Mouse (Mus musculus): Measurements from ENCODE around the gene Enkd1. TPM values are rescaled to one million over a fixed set of nuclear protein-coding genes. Genes with fewer than 3 reads are reported as not detected.

Gene Enkd1
- polyA plus RNA-seq, 2 experiments from 2014 or later, result 1.4 to 3.8 TPM

GRCm38 (mm10) chr8:105700966-105701824 lies 6.8 kb downstream of the Enkd1 start, which contains the start of the genes Acd and Pard6a:
TSS of gene Acd (minus strand) at chr8:105701102.
TSS of gene Pard6a (plus strand) at chr8:105701148.
- peak; percentile 79 for ATAC-seq

GRCm38 (mm10) chr8:105700566-105700965 lies 7.4 kb downstream of the Enkd1 start:
- ATAC-seq, result peak; percentile 66

GRCm38 (mm10) chr8:105699488-105700215 lies 8.4 kb downstream of the Enkd1 start:
- no peak for ATAC-seq

GRCm38 (mm10) chr8:105698734-105699133 lies 9.3 kb downstream of the Enkd1 start:
- ATAC-seq, result no peak

GRCm38 (mm10) chr8:105697196-105697780 lies 10.7 kb downstream of the Enkd1 start:
- no peak for ATAC-seq

- ATAC-seq, result no peak
Observed at GRCm38 (mm10) chr8:105695080-105695780, 12.8 kb downstream of the Enkd1 start.

- ATAC-seq, result no peak
Observed at GRCm38 (mm10) chr8:105694051-105694799, 13.8 kb downstream of the Enkd1 start.

- ATAC-seq, result no peak
Observed at GRCm38 (mm10) chr8:105693648-105694047, 14.4 kb downstream of the Enkd1 start.

GRCm38 (mm10) chr8:105692449-105693182 lies 15.4 kb downstream of the Enkd1 start:
- ATAC-seq, result no peak

- no peak for ATAC-seq
Observed at GRCm38 (mm10) chr8:105690978-105691377, 17.0 kb downstream of the Enkd1 start.

GRCm38 (mm10) chr8:105689983-105690360 lies 18.0 kb downstream of the Enkd1 start:
- no peak for ATAC-seq

- no peak for ATAC-seq
Observed at GRCm38 (mm10) chr8:105689256-105689982, 18.6 kb downstream of the Enkd1 start.

- ATAC-seq, result no peak
Observed at GRCm38 (mm10) chr8:105688242-105688752, 19.7 kb downstream of the Enkd1 start.

GRCm38 (mm10) chr8:105687512-105687911 lies 20.5 kb downstream of the Enkd1 start:
- no peak for ATAC-seq

GRCm38 (mm10) chr8:105686551-105686950 lies 21.5 kb downstream of the Enkd1 start:
- peak; percentile 7 for ATAC-seq

- peak; percentile 85 for ATAC-seq
Observed at GRCm38 (mm10) chr8:105685796-105686308, 22.2 kb downstream of the Enkd1 start, which contains the start of gene Carmil2. TSS of gene Carmil2 (plus strand) at chr8:105686274.

- ATAC-seq, result no peak
Observed at GRCm38 (mm10) chr8:105685325-105685724, 22.7 kb downstream of the Enkd1 start.

GRCm38 (mm10) chr8:105677891-105678290 lies 30.1 kb downstream of the Enkd1 start:
- ATAC-seq, result no peak

- ATAC-seq, result peak; percentile 57
Observed at GRCm38 (mm10) chr8:105661167-105661566, 46.8 kb downstream of the Enkd1 start.

- no peak for ATAC-seq
Observed at GRCm38 (mm10) chr8:105657641-105658040, 50.4 kb downstream of the Enkd1 start.
